Mouse (Mus musculus) G1E (cell line): Measurements from ENCODE around the gene Map4k4.

Source experiments
- CTCF ChIP-seq: IDR thresholded peaks from 2 replicates; pipeline ENCODE4 v1.5.1; 2012; ENCODE audit warnings: low read depth, low read length, inconsistent platforms, mixed read lengths
- GATA1 ChIP-seq: IDR thresholded peaks from 2 replicates; pipeline ENCODE4 v1.6.1; 2012; ENCODE audit warnings: borderline replicate concordance, low read length, inconsistent platforms, mixed read lengths
- GATA2 ChIP-seq: IDR thresholded peaks from 2 replicates; pipeline ENCODE4 v1.6.1; 2012; ENCODE audit warnings: low read depth, low read length, inconsistent platforms, borderline replicate concordance
- POLR2AphosphoS5 ChIP-seq: IDR thresholded peaks from 2 replicates; pipeline ENCODE4 v1.6.1; 2012; ENCODE audit warnings: low read depth, low read length, inconsistent platforms; ENCODE audit not compliant: insufficient replicate concordance
- TAL1 ChIP-seq: conservative IDR thresholded peaks from 2 replicates; pipeline ENCODE4 v1.6.1; 2012; ENCODE audit warnings: low read depth, low read length, inconsistent platforms, mixed read lengths

GRCm38 (mm10) chr1:39923395-39924337, 23.0 kb downstream of the Map4k4 start:
- no peak for TF ChIP-seq CTCF
- no peak for TF ChIP-seq TAL1
- no peak for TF ChIP-seq GATA2
- TF ChIP-seq GATA1, result no peak
- TF ChIP-seq POLR2AphosphoS5, result no peak
